Mouse (Mus musculus): Measurements from ENCODE around the gene Copa. TPM values are rescaled to one million over a fixed set of nuclear protein-coding genes. Genes with fewer than 3 reads are reported as not detected.

Copa gene
- total RNA-seq, 2 experiments from 2014 or later: 41.3 to 44.9 TPM

GRCm38 (mm10) chr1:172077981-172078380, 4.3 kb upstream of the Copa start:
- no peak for ATAC-seq (replicated peaks; ENCODE audit: low FRiP score, poor library complexity, severe bottlenecking)

DNA sequence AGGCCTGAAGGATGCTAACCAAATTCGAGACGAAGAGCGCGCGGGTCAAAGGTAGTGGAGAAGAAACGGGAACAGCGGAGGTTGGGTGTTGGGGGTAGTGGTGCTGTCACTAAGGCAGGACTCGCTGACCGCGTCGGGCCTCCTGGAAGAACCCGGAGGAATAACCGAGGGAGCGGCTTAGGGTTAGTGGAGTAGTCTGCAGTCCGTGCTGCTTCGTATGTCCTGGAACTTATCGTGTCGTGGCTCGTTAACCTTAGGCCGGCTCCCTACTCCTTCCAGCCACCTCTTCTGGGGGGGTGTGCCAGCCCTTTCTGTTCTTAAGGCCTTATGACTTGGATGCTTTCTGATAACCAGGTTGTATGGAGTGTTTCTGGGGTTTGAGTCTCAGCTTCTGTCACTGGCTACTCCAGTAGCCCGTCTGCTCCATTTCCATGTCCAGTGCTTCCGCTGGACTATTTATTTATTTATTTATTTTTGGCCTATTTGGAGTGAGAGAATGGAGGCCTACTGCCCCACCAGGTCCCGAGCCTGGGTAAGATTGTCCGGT, 643 bp downstream of the Copa start:
- peak; percentile 70; the same call in 1 of the 2 replicates for ATAC-seq (replicated peaks; ENCODE audit: low FRiP score, poor library complexity, severe bottlenecking)

DNA sequence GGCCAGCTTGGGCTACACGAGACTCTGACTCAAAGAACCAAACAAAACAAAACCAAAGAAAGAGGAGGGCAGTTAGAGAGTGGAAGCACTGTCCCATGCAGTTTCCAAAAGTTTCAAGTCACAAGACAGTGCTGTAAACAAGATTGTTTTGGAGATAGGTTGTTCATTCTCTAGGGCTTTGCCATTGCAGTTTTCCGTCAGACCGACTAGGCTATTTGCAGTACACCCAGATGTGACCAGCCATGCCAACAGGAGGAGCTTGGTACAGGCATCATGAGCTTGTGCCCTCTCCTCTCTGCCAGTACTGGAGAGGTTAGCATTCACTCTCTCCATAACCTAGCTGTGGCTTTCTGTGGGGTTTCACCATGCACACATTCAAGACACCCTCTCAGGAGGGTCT, 11.2 kb downstream of the Copa start:
- ATAC-seq (replicated peaks; ENCODE audit: low FRiP score, poor library complexity, severe bottlenecking): no peak

DNA sequence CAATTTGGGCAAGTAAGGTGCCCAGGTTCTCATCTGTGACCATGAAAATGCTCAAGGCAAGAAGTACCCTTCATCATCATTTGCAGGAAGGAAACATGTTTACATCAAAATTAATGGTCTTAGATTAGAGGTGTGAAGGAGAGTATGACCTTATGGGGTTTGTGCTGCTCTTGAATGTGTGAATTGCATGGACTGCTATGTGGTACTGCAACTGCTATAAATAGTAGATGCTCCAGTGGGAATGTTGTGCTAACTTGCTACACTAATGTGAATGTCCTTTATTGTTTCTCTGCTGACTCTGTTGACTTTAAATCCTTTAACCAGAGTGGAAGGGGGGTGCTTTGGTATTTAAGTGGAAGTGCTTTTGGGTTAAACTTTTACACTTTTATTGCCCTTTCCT, 12.0 kb downstream of the Copa start:
- no peak for ATAC-seq (replicated peaks; ENCODE audit: low FRiP score, poor library complexity, severe bottlenecking)

DNA sequence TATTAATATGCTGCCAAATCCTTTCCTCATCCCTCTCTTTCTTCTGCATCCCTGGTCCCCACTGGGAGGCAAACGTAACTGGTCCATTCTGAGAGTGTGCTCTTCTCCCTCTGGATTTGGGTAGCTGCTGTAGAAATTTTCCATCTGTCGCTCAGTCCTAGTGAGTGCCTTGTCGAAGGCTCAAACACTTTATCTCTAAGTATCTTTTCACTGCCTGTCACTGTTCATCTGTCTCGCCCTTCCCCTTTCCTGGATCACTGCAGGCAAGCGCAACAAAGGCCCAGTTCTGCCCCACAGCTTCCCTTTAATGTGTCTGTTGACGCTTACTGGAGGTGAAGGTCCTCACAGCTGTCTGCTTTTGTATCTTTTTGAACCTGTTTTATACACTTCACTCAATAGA, 12.9 kb downstream of the Copa start:
- ATAC-seq (replicated peaks; ENCODE audit: low FRiP score, poor library complexity, severe bottlenecking): no peak

DNA sequence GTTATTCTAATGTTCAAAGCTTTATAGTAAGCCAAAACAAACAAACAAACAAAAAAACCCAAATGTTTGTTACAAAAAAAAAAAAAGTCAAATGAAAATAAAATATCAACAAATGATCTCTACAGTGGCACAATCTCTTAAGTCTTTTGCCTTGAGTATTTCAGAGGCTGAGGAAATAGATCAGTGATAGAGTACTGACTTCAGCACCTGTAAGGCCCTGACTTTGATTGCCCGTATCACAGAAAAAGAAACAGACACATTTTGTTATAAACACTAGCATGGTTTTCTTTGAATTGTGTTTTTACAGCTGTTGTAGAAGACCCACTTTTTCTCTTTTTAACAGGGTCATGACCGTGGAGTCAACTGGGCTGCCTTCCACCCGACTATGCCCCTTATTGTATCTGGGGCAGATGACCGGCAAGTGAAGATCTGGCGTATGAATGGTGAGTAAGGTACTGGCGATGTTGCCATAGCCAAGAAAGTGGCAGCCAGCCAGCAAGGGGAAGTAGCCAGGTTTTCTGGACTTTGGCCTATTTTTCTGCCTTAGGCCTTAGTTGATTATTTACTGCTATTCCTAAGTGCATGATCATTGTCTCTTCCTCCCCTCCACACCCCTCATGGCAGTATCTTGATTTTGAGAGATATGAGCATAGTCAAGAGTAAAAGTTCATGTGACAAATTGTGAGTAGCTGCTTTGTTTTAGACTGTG, 17.1 kb downstream of the Copa start:
- no peak for ATAC-seq (replicated peaks; ENCODE audit: low FRiP score, poor library complexity, severe bottlenecking)

DNA sequence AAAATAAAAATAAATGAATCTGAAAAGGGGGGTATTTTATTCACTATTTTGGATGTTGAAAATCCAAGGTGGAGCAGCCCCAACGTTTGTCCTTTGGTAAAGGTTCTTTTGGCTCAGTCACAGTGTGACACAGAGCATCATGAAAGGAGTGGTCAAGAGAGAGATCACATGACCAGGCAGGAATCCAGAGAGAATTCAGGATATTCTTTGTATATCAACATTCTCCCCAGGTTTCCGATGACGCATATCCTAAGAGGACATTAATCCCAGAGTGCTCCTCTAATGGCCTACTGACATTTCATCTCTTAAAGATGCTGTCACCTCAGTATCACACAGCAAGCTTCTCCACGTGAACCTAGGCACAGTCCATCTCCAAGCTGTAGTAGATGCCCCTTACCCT, 21.3 kb downstream of the Copa start:
- ATAC-seq (replicated peaks; ENCODE audit: low FRiP score, poor library complexity, severe bottlenecking): no peak

- no peak for ATAC-seq (replicated peaks; ENCODE audit: low FRiP score, poor library complexity, severe bottlenecking)
These were observed 22.8 kb downstream of the Copa start for GRCm38 (mm10) chr1:172105101-172105500.

GRCm38 (mm10) chr1:172107777-172108477, 25.6 kb downstream of the Copa start:
- ATAC-seq (replicated peaks; ENCODE audit: low FRiP score, poor library complexity, severe bottlenecking): no peak

GRCm38 (mm10) chr1:172116948-172117347, 34.6 kb downstream of the Copa start:
- ATAC-seq (replicated peaks; ENCODE audit: low FRiP score, poor library complexity, severe bottlenecking): no peak

GRCm38 (mm10) chr1:172119100-172119499, 36.8 kb downstream of the Copa start:
- no peak for ATAC-seq (replicated peaks; ENCODE audit: low FRiP score, poor library complexity, severe bottlenecking)

GRCm38 (mm10) chr1:172119720-172120119, 37.4 kb downstream of the Copa start:
- peak; percentile 73 for ATAC-seq (replicated peaks; ENCODE audit: low FRiP score, poor library complexity, severe bottlenecking)

DNA sequence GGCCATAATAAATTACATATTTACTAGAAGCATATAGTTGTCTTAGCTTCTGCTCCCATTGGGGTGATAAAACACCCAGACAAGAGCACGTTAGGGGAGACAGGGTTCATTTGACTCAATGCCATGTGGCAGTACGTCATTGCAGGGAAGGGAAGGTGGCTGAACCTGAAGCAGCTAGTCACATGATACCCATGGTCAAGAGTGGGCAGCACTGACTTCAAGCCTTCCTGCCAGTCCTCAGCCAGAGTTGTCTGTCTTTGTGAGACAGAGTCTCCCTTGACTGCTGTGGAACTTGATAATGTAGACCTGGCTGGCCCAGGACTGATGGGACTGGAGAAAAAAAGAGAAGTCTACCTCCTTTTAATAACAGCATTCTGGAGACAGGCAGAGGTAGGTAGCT, 40.3 kb downstream of the Copa start:
- ATAC-seq (replicated peaks; ENCODE audit: low FRiP score, poor library complexity, severe bottlenecking): no peak

- no peak for ATAC-seq (replicated peaks; ENCODE audit: low FRiP score, poor library complexity, severe bottlenecking)
These were observed 42.2 kb downstream of the Copa start for GRCm38 (mm10) chr1:172124572-172124971.

- ATAC-seq (replicated peaks; ENCODE audit: low FRiP score, poor library complexity, severe bottlenecking): peak; percentile 98
These were observed 44.3 kb downstream of the Copa start, which contains the start of gene Pex19 for GRCm38 (mm10) chr1:172126376-172127347. TSS of gene Pex19 (plus strand) at chr1:172126755.

GRCm38 (mm10) chr1:172127487-172127886, 45.2 kb downstream of the Copa start:
- ATAC-seq (replicated peaks; ENCODE audit: low FRiP score, poor library complexity, severe bottlenecking): no peak

GRCm38 (mm10) chr1:172128563-172128962, 46.2 kb downstream of the Copa start:
- ATAC-seq (replicated peaks; ENCODE audit: low FRiP score, poor library complexity, severe bottlenecking): no peak

DNA sequence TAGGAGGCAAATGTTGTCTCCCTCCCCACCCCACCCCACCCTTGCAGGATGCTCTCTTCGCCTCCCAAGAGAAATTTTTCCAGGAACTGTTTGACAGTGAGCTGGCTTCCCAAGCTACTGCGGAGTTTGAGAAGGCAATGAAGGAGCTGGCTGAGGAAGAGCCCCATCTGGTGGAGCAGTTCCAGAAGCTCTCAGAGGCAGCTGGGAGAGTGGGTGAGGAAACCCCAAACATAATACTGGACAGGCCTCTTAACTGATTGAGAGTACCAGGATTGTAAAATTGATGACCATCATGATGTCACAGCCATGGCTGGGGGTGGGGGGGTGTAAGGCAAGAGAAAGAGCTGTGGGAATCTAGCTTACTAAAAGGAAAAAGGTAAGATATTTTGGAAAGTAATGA, 46.8 kb downstream of the Copa start:
- ATAC-seq (replicated peaks; ENCODE audit: low FRiP score, poor library complexity, severe bottlenecking): no peak

DNA sequence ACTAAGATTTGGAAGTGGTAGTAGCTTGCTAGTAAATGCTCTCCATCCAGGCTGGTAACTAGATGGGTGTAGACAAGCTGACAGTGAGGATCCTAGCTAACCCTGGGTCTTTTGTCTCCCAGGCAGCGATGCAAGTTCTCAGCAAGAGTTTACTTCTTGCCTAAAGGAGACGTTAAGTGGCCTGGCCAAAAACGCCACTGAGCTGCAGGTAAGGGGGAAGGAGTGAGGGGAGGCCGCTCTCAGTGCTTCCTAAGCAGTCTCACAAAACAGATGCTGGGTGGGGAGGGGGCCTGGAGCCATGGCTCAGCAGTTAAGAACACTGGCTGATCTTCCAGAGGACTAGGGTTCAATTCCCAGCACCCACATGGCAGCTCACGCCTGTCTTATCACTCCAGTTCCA, 47.5 kb downstream of the Copa start:
- no peak for ATAC-seq (replicated peaks; ENCODE audit: low FRiP score, poor library complexity, severe bottlenecking)

DNA sequence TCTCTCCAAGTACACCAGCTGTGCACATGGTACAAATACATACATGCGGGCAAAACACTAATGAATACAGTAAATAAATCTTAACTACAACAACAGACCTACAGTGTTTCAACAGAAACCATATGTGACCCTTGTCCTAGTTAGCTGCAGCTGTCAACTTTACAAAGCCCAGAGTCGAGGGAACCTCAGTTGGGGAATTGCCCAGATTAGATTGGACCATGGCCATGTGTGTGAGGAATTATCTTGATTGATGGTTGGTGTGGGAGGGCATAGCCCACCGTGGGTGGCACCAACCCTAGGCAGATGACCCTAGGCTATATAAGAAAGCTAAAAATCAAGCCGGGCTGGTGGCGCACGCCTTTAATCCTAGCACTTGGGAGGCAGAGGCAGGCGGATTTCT, 50.0 kb downstream of the Copa start:
- ATAC-seq (replicated peaks; ENCODE audit: low FRiP score, poor library complexity, severe bottlenecking): no peak
